Mouse (Mus musculus) erythroblast, embryonic 14.5 days (primary cell): ENCODE results near the gene Cstb.

ENCODE experiments used
- GATA1 ChIP-seq: IDR thresholded peaks from 2 replicates; pipeline ENCODE4 v1.6.1; 2012; ENCODE audit warnings: low read length, inconsistent platforms, mixed read lengths
- TAL1 ChIP-seq: IDR thresholded peaks from 3 replicates; pipeline ENCODE4 v1.6.1; 2012; ENCODE audit warnings: low read length, inconsistent platforms, mixed read lengths

DNA sequence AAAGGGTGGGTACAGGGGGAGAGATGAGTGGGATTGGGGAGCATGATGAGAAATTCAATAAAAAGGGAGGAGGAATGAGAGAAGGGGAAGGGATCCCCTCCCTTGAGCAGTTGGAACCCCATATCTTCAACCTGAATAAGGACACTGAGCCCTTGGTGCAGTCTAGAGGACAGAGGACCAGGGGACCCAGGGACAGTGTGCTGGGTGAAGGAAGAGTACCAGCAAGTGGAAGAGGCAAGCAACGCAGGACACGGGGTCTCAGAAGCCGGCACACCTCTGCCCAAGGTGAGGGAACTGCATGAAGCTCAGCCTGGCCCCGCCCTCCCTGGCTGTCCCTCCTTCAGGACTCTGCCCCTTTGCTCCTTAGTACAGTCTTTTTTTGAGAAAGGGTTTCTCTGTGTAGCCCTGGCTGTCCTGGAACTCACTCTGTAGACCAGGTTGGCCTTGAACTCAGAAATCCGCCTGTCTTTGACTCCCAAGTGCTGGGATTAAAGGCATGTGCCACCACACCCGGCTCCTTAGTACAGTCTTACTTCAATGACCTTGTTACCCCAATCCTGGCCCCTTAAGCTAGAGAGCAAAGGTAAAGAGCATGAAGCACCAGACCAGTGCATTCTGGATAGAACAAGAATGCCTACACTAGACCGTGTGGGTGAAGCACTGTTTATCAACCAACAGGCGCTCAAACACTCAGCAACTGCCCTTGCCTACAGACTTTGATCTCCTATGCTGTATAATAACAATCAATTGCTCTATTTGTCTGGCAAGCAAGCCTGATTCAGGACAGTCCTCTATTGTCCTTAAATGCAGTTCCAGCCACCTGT lies 37.7 kb downstream of the Cstb start:
- no peak for TF ChIP-seq GATA1
- no peak for TF ChIP-seq TAL1
